Mouse (Mus musculus) splenic B cell, adult 2 months (primary cell): ENCODE data around the gene Serbp1.

ENCODE experiments used
- DNase-seq: peaks from one replicate; pipeline ENCODE4 v3.0.0-alpha.2; 2011; ENCODE audit warnings: low read depth, low spot score
- H3K27me3 ChIP-seq: 2 replicates; pipeline ENCODE4 v1.6.1; 2012; ENCODE audit warnings: mild to moderate bottlenecking, low read length, moderate library complexity, mixed read lengths; ENCODE audit not compliant: control insufficient read depth, poor library complexity, insufficient read depth, severe bottlenecking
- H3K36me3 ChIP-seq: 2 replicates; pipeline ENCODE4 v1.6.1; 2012; ENCODE audit warnings: mild to moderate bottlenecking, low read length, moderate library complexity, mixed read lengths; ENCODE audit not compliant: control insufficient read depth, poor library complexity, insufficient read depth, severe bottlenecking

The Serbp1 gene

GRCm38 (mm10) chr6:67266664-67267407, 28.9 kb downstream of the Serbp1 start:
- peaks cover 2% of the 10 kb centered on the region; the same call in 1 of the 2 replicates for H3K36me3 ChIP-seq
- no peaks in the 10 kb centered on the region for H3K27me3 ChIP-seq
- DNase-seq = peak; percentile 98

- Histone ChIP-seq H3K36me3 (peaks cover 2% of the 10 kb centered on the region; the same call in 1 of the 2 replicates), H3K27me3 (no peaks in the 10 kb centered on the region)
- DNase-seq = peak; percentile 34
Observed at GRCm38 (mm10) chr6:67267408-67268244, 29.6 kb downstream of the Serbp1 start.

GRCm38 (mm10) chr6:67268245-67268612, 30.3 kb downstream of the Serbp1 start:
- H3K27me3 ChIP-seq = no peaks in the 10 kb centered on the region
- peaks cover 4% of the 10 kb centered on the region; the same call in 1 of the 2 replicates for H3K36me3 ChIP-seq
- no peak for DNase-seq

GRCm38 (mm10) chr6:67268983-67269382, 31.0 kb downstream of the Serbp1 start:
- no peak for DNase-seq
- peaks cover 4% of the 10 kb centered on the region; the same call in 1 of the 2 replicates for H3K36me3 ChIP-seq
- H3K27me3 ChIP-seq = no peaks in the 10 kb centered on the region

- DNase-seq = no peak
- Histone ChIP-seq H3K36me3 (peaks cover 4% of the 10 kb centered on the region; the same call in 1 of the 2 replicates), H3K27me3 (no peaks in the 10 kb centered on the region)
Observed at GRCm38 (mm10) chr6:67269459-67269858, 31.5 kb downstream of the Serbp1 start.

GRCm38 (mm10) chr6:67277944-67278343, 40.0 kb downstream of the Serbp1 start:
- H3K36me3 ChIP-seq = peaks cover 13% of the 10 kb centered on the region
- DNase-seq = no peak
- H3K27me3 ChIP-seq = no peaks in the 10 kb centered on the region

GRCm38 (mm10) chr6:67281614-67282197, 43.7 kb downstream of the Serbp1 start:
- H3K36me3 ChIP-seq = peaks cover 14% of the 10 kb centered on the region
- DNase-seq = no peak
- no peaks in the 10 kb centered on the region for H3K27me3 ChIP-seq

- H3K36me3 ChIP-seq = peaks cover 13% of the 10 kb centered on the region
- no peaks in the 10 kb centered on the region for H3K27me3 ChIP-seq
- no peak for DNase-seq
Observed at GRCm38 (mm10) chr6:67282897-67283296, 44.9 kb downstream of the Serbp1 start.

- Histone ChIP-seq H3K27me3 (no peaks in the 10 kb centered on the region), H3K36me3 (no peaks in the 10 kb centered on the region; the same call in 1 of the 2 replicates)
- DNase-seq = no peak
Observed at GRCm38 (mm10) chr6:67292042-67292623, 54.2 kb downstream of the Serbp1 start.

GRCm38 (mm10) chr6:67296126-67296525, 58.1 kb downstream of the Serbp1 start:
- Histone ChIP-seq H3K27me3 (no peaks in the 10 kb centered on the region), H3K36me3 (no peaks in the 10 kb centered on the region; the same call in 1 of the 2 replicates)
- DNase-seq = peak; percentile 13

- H3K27me3 ChIP-seq = no peaks in the 10 kb centered on the region
- no peaks in the 10 kb centered on the region for H3K36me3 ChIP-seq
- no peak for DNase-seq
Observed at GRCm38 (mm10) chr6:67298742-67299141, 60.8 kb downstream of the Serbp1 start.

- H3K36me3 ChIP-seq = no peaks in the 10 kb centered on the region
- no peak for DNase-seq
- H3K27me3 ChIP-seq = no peaks in the 10 kb centered on the region
Observed at GRCm38 (mm10) chr6:67300300-67300699, 62.3 kb downstream of the Serbp1 start.

- no peaks in the 10 kb centered on the region for H3K36me3 ChIP-seq
- no peak for DNase-seq
- H3K27me3 ChIP-seq = no peaks in the 10 kb centered on the region
Observed at GRCm38 (mm10) chr6:67300710-67301163, 62.8 kb downstream of the Serbp1 start.

GRCm38 (mm10) chr6:67301230-67301629, 63.3 kb downstream of the Serbp1 start:
- no peaks in the 10 kb centered on the region for H3K27me3 ChIP-seq
- DNase-seq = no peak

More at GRCm38 (mm10) chr6:67301230-67301629, 63.3 kb downstream of the Serbp1 start:
- H3K36me3 ChIP-seq = no peaks in the 10 kb centered on the region
